Mouse (Mus musculus): ENCODE results near the gene Trim33. TPM values are rescaled to one million over a fixed set of nuclear protein-coding genes. Genes with fewer than 3 reads are reported as not detected.

Gene Trim33
- total and polyA plus RNA-seq, 3 experiments = 20.2 to 30.4 TPM; not detected in 1

DNA sequence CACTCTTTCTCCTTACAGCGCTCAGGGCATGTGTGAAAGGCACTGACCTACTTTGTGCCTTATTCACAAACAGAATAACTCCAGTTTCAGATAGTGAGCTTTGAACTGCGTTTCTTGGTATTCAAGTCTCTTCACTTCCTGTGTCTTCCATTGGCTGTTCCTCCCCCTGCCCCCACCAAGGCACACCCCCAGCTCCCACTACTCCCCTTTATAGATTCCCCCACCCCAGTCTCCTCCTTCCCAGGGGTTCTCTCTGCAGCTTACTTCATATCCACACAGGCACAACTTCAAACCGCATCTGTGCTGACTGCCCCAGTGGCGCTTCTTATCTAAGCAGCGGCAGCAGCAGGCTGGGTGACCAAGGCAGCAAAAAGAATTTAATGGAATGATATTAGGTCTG lies 105.9 kb downstream of the Trim33 start:
- peak; percentile 77 for DNase-seq (ENCODE audit: low read depth, low spot score)
- H3K4me3 ChIP-seq (ENCODE audit: control insufficient read depth in 1 of 2, insufficient read depth in 1 of 2, low read depth in 2 of 2, low read length in 2 of 2) = peak overlapping the region; percentile 59 to 74

DNA sequence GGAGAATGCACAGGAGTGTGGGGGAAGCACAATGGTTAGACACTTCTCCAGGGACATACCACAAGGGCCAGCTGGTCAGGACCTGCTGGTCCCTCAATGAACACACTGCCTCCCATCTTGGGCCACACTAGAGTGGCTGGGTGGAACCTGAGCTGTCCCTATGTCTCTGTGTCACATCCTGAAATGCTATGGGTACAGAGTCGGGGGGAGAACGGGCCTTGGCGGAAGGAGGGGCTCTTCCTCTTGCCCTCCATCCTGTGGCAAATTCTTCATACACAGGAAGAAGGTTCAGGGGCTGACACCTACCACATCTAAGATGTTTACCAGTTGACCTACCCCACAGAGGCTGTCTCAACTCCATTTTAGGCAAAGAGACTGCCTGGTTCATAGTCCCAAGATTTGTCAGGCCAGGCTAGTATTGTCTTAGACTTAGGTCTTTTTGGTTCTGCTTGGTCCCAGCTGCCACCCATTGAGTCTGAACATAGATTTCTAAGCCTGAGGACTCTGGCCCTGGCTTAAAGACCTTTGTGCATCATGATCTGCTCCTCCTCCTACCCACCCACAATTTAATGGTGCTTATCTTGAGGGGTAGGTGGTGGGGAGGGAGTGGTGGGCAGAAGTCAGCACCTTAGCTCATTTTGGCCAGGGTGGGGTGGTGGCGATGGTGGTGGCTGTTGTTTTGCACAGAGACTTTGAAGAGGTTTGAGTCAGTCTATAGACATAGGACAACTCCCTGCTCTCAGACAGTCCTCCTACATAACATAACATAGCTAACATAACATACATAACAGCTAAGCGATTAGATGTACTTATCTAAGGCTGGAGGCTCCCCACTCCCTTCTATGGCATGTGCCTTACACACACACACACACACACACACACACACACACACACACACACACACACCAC lies 106.5 kb downstream of the Trim33 start:
- peaks cover 2 to 3% of the 10 kb centered on the region in 2 experiments for H3K27me3 ChIP-seq (ENCODE audit: control insufficient read depth in 1 of 2, insufficient read depth in 2 of 2, low read length in 2 of 2)
- H3K4me3 ChIP-seq (ENCODE audit: control insufficient read depth in 1 of 2, insufficient read depth in 1 of 2, low read depth in 2 of 2, low read length in 2 of 2) = peak overlapping the region; percentile 59 to 74; a peak in 3 of 4 replicates
- peak overlapping the region; percentile 2; the same call in 1 of the 2 replicates for H3K27ac ChIP-seq (ENCODE audit: control insufficient read depth, low read depth, low read length)
- no peak overlapping the region for H3K9ac ChIP-seq (ENCODE audit: control insufficient read depth, low read depth, low read length, poor library complexity, severe bottlenecking)
- no peaks in the 10 kb centered on the region; the same call in 1 of the 2 replicates for H3K79me2 ChIP-seq (ENCODE audit: control insufficient read depth, insufficient read depth, low read length, poor library complexity)
- peaks cover 0 to 6% of the 10 kb centered on the region in 2 experiments; a peak in 2 of 4 replicates for H3K4me1 ChIP-seq (ENCODE audit: control insufficient read depth in 1 of 2, insufficient read depth in 2 of 2, low read length in 2 of 2)
- no peak for DNase-seq (ENCODE audit: low read depth, low spot score)
- TF ChIP-seq CHD2 (IDR thresholded peaks at IDR 0.05; ENCODE audit: low read length) (no peak), BHLHE40 (IDR thresholded peaks at IDR 0.05; ENCODE audit: borderline replicate concordance, low read depth, low read length) (no peak), SIN3A (IDR thresholded peaks at IDR 0.05; ENCODE audit: low read length) (no peak), E2F4 (IDR thresholded peaks at IDR 0.05; ENCODE audit: borderline replicate concordance, low read depth, low read length) (no peak), GABPA (IDR thresholded peaks at IDR 0.05; ENCODE audit: low read depth, low read length) (no peak), ELF1 (IDR thresholded peaks at IDR 0.05; ENCODE audit: low read depth, low read length) (no peak), ZKSCAN1 (IDR thresholded peaks at IDR 0.05; ENCODE audit: low read depth, low read length) (no peak)
- no peaks in the 10 kb centered on the region for H3K9me3 ChIP-seq (replicated peaks; ENCODE audit: insufficient read depth, low read length)
- H3K36me3 ChIP-seq (ENCODE audit: control insufficient read depth in 1 of 2, insufficient read depth in 2 of 2, low read length in 2 of 2) = peaks cover 0 to 3% of the 10 kb centered on the region in 2 experiments; a peak in 2 of 4 replicates

More for the DNA sequence above, 105.9 kb downstream of the Trim33 start:
- Histone ChIP-seq H3K36me3 (ENCODE audit: control insufficient read depth in 1 of 2, insufficient read depth in 2 of 2, low read length in 2 of 2) (peaks cover 0 to 3% of the 10 kb centered on the region in 2 experiments; a peak in 2 of 4 replicates), H3K4me1 (ENCODE audit: control insufficient read depth in 1 of 2, insufficient read depth in 2 of 2, low read length in 2 of 2) (peaks cover 0 to 6% of the 10 kb centered on the region in 2 experiments; a peak in 2 of 4 replicates), H3K9ac (ENCODE audit: control insufficient read depth, low read depth, low read length, poor library complexity, severe bottlenecking) (peak overlapping the region; percentile 80), H3K9me3 (replicated peaks; ENCODE audit: insufficient read depth, low read length) (no peaks in the 10 kb centered on the region), H3K27ac (ENCODE audit: control insufficient read depth, low read depth, low read length) (peak overlapping the region; percentile 75), H3K79me2 (ENCODE audit: control insufficient read depth, insufficient read depth, low read length, poor library complexity) (no peaks in the 10 kb centered on the region; the same call in 1 of the 2 replicates), H3K27me3 (ENCODE audit: control insufficient read depth in 1 of 2, insufficient read depth in 2 of 2, low read length in 2 of 2) (peaks cover 0 to 2% of the 10 kb centered on the region in 2 experiments; a peak in 3 of 4 replicates)
- TF ChIP-seq CTCF (IDR thresholded peaks at IDR 0.05 in 2 of 3, conservative IDR thresholded peaks at IDR 0.05 in 1 of 3; ENCODE audit: control insufficient read depth in 1 of 3, insufficient read depth in 1 of 3, low read depth in 2 of 3, low read length in 3 of 3, poor library complexity in 1 of 3, severe bottlenecking in 1 of 3) (no peak), EP300 (IDR thresholded peaks at IDR 0.05; ENCODE audit: low read depth in 1 of 2, low read length in 2 of 2) (peak; percentile 36 to 44; a peak in 3 of 4 replicates), HCFC1 (IDR thresholded peaks at IDR 0.05; ENCODE audit: low read depth, low read length) (no peak), NELFE (IDR thresholded peaks at IDR 0.05; ENCODE audit: low read depth, low read length) (no peak), UBTF (IDR thresholded peaks at IDR 0.05; ENCODE audit: borderline replicate concordance, insufficient read depth, low read depth, low read length) (no peak), SMC3 (IDR thresholded peaks at IDR 0.05; ENCODE audit: low read depth, low read length) (no peak), TAL1 (IDR thresholded peaks at IDR 0.05; ENCODE audit: low read length) (peak; percentile 68), ETS1 (IDR thresholded peaks at IDR 0.05; ENCODE audit: low read depth, low read length) (peak; percentile 32; the same call in 1 of the 2 replicates), ZNF384 (IDR thresholded peaks at IDR 0.05; ENCODE audit: low read depth, low read length) (no peak), MAX (IDR thresholded peaks at IDR 0.05; ENCODE audit: low read length) (no peak), MEF2A (IDR thresholded peaks at IDR 0.05; ENCODE audit: extremely low read depth, insufficient replicate concordance, low read depth, low read length, poor library complexity, severe bottlenecking) (no peak), GABPA (IDR thresholded peaks at IDR 0.05; ENCODE audit: low read depth, low read length) (no peak), RAD21 (IDR thresholded peaks at IDR 0.05; ENCODE audit: low read depth, low read length) (no peak), SIN3A (IDR thresholded peaks at IDR 0.05; ENCODE audit: low read length) (peak; percentile 14; the same call in 1 of the 2 replicates), MYB (IDR thresholded peaks at IDR 0.05; ENCODE audit: low read depth, low read length) (no peak), TBP (IDR thresholded peaks at IDR 0.05; ENCODE audit: low read depth, low read length) (peak; percentile 53), POLR2A (IDR thresholded peaks at IDR 0.05; ENCODE audit: control insufficient read depth in 1 of 2, insufficient read depth in 1 of 2, low read depth in 1 of 2, low read length in 2 of 2, poor library complexity in 1 of 2) (peak in 1 of 2 experiments; percentile 35; a peak in 1 of 4 replicates), ELF1 (IDR thresholded peaks at IDR 0.05; ENCODE audit: low read depth, low read length) (no peak), GATA1 (IDR thresholded peaks at IDR 0.05; ENCODE audit: low read depth, low read length) (peak; percentile 29), MAFK (IDR thresholded peaks at IDR 0.05; ENCODE audit: borderline replicate concordance, low read depth, low read length) (no peak), TCF12 (IDR thresholded peaks at IDR 0.05; ENCODE audit: low read depth, low read length) (peak; percentile 68), RCOR1 (IDR thresholded peaks at IDR 0.05; ENCODE audit: low read depth, low read length) (no peak), ZC3H11A (IDR thresholded peaks at IDR 0.05; ENCODE audit: low read depth, low read length) (no peak)

All from MEL (cell line).